Mouse (Mus musculus) cerebellum, adult 2 months (tissue): ENCODE data around the gene Mast4. TPM values are rescaled to one million over a fixed set of nuclear protein-coding genes. Genes with fewer than 3 reads are reported as not detected.

Experiments
- DNase-seq, 2 experiments: peaks; one replicate each; pipeline ENCODE4 v3.0.0; 2021
- H3K27ac ChIP-seq: fragments of 200-500 bp; 2 replicates; pipeline ENCODE4 v1.5.1; 2012; ENCODE audit warnings: low read length, control low read depth, inconsistent platforms; ENCODE audit not compliant: insufficient read depth
- H3K27me3 ChIP-seq: fragments of 200-500 bp; 2 replicates; pipeline ENCODE4 v1.6.1; 2012; ENCODE audit warnings: inconsistent platforms, mild to moderate bottlenecking, low read length, moderate library complexity; ENCODE audit not compliant: control insufficient read depth, insufficient read depth
- H3K4me1 ChIP-seq: fragments of 200-500 bp; 2 replicates; pipeline ENCODE4 v1.6.1; 2011; ENCODE audit warnings: low read length; ENCODE audit not compliant: control insufficient read depth, insufficient read depth
- H3K4me3 ChIP-seq: fragments of 200-500 bp; replicated peaks from 2 replicates; pipeline ENCODE3; 2011; ENCODE audit warnings: mild to moderate bottlenecking, low read depth, low read length, control low read depth; ENCODE audit not compliant: insufficient read depth
- CTCF ChIP-seq: fragments of 200-500 bp; IDR thresholded peaks from 2 replicates; pipeline ENCODE4 v1.5.1; 2011; ENCODE audit warnings: low read depth, mild to moderate bottlenecking, control low read depth, low read length, moderate library complexity, borderline replicate concordance; ENCODE audit not compliant: insufficient read depth
- POLR2A ChIP-seq: fragments of 200-500 bp; IDR thresholded peaks from 2 replicates; pipeline ENCODE4 v1.6.1; 2011; ENCODE audit warnings: low read length, control low read depth, borderline replicate concordance; ENCODE audit not compliant: insufficient read depth
- WGBS: fragments of 180-500 bp; shearing (Covaris S2); methylation state at CpG from one replicate; pipeline ENCODE4 v1.1.7; 2018; 5-methylcytosine and 5-hydroxymethylcytosine counted together
- polyA plus RNA-seq: library from polyadenylated mRNA; depleted of rRNA; stranded (reverse); fragments of >200 nt; gene quantifications from 2 replicates; pipeline ENCODE4 v1.2.3, GENCODE M21; 2012

Gene Mast4
- polyA plus RNA-seq, 1 experiment, result 21.2 TPM

DNA sequence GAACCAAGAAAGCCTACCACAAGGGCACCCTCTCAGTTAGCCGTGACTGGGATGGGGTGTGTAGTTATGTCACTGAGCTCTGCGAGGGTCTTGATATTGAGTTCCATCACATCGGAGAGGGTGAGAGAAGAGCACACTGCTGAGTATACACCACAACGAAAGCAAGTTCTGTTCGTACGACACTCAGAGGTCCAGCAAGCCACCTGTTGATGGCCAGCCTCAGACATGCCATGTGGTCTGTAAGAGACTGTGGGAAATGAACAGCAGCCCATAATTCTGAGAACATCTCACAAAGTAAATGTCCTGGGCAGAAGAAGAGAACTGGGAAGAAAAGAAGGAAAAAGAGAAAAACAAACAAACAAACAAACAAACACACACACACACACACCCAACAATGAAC, 255.5 kb downstream of the Mast4 start:
- H3K27ac ChIP-seq, result no peak overlapping the region
- H3K4me3 ChIP-seq, result no peak overlapping the region
- H3K4me1 ChIP-seq, result no peaks in the 10 kb centered on the region
- no peak for TF ChIP-seq POLR2A
- no peak for TF ChIP-seq CTCF
- no peak for DNase-seq
- 92% methylated on average over 6 of the region's 6 CpGs for WGBS
- no peaks in the 10 kb centered on the region for H3K27me3 ChIP-seq

GRCm38 (mm10) chr13:103073461-103073860, 260.8 kb downstream of the Mast4 start:
- Histone ChIP-seq H3K27me3 (no peaks in the 10 kb centered on the region), H3K4me1 (no peaks in the 10 kb centered on the region), H3K4me3 (no peak overlapping the region), H3K27ac (no peak overlapping the region)
- DNase-seq, result no peak
- TF ChIP-seq CTCF (no peak), POLR2A (no peak)
- 83% methylated on average over 4 of the region's 4 CpGs for WGBS

DNA sequence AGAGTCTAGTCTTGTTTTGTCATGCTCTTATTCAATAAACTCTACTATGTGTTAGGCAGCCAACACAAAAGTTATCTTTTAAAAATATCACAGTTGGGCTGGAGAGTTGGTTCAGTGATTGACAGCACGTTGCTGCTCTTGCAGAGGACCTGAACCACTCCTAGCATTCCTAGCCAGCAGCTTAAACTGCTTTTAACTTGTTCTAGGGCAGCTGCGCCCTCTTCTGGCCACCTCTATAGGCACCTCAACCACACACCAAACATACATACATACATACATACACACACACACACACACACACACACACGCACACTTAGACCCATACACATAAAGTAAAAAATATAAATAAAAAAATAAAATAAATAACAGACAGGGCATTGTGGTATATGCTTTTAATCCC, 262.5 kb downstream of the Mast4 start:
- TF ChIP-seq CTCF, result no peak
- TF ChIP-seq POLR2A, result no peak
- 77% methylated on average over 3 of the region's 3 CpGs for WGBS
- no peak overlapping the region for H3K4me3 ChIP-seq
- no peak for DNase-seq
- no peaks in the 10 kb centered on the region for H3K27me3 ChIP-seq
- no peaks in the 10 kb centered on the region for H3K4me1 ChIP-seq
- no peak overlapping the region for H3K27ac ChIP-seq

DNA sequence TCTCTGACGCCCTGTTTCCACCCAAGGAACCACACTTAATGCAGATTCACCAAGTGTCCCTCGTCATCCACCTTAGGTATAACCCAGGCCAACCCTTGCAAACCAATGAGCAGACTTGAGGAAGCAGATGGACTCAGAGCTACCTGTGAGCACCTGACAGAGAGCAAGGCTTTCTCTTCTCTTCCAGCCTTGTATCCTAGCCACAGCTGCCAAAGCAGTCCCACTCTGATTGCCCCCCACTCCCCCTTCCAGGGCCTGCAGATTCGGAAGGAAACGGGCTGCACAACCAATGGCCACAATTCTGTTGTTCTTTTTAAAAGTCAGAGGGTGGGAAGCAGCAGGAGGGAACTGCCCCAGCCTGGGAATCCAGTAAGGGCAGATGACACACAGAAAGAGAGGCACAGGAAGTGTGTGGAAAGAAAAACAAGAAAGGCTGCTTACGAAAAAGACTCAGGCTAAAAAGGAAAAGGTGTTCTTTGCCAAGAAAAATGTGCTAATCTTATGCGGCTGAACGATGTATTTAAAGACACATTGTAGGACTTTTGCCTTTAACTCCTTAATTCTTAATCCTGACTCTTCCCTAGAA, 266.6 kb downstream of the Mast4 start:
- no peak for DNase-seq
- no peaks in the 10 kb centered on the region for H3K27me3 ChIP-seq
- no peak overlapping the region for H3K27ac ChIP-seq
- TF ChIP-seq CTCF (no peak), POLR2A (no peak)
- H3K4me3 ChIP-seq, result no peak overlapping the region
- no peaks in the 10 kb centered on the region for H3K4me1 ChIP-seq
- WGBS, result 35% methylated on average over 7 of the region's 7 CpGs

GRCm38 (mm10) chr13:103065437-103065836, 268.9 kb downstream of the Mast4 start:
- no peak overlapping the region for H3K4me3 ChIP-seq
- 60% methylated on average over 7 of the region's 7 CpGs for WGBS

DNA sequence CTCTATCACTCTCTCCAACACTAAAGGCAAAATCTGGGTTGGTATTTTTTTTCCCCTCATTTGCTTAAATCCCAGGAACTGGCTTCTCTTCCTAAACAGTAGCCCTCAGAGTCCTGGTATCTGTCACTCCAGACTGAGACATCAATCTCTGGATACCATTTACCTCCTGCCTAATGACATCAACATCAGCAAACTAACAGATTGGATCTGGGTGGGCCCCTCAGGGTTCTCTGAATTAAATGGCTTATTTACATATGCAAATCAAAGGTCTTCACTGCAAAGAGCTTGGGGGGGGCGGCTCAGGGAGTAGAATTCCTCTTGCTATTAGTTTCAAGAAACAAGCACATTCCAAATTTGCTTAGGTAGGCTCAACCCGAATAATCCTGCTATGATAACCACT, 272.6 kb downstream of the Mast4 start:
- DNase-seq, result no peak
- no peak overlapping the region for H3K4me3 ChIP-seq
- WGBS, result 66% methylated on average over 2 of the region's 2 CpGs
- no peak overlapping the region for H3K27ac ChIP-seq
- TF ChIP-seq POLR2A, result no peak
- no peak for TF ChIP-seq CTCF
- H3K4me1 ChIP-seq, result no peaks in the 10 kb centered on the region
- H3K27me3 ChIP-seq, result no peaks in the 10 kb centered on the region

More at GRCm38 (mm10) chr13:103065437-103065836, 268.9 kb downstream of the Mast4 start:
- Histone ChIP-seq H3K4me1 (no peaks in the 10 kb centered on the region), H3K27ac (no peak overlapping the region), H3K27me3 (no peaks in the 10 kb centered on the region)
- no peak for DNase-seq
- no peak for TF ChIP-seq CTCF
- no peak for TF ChIP-seq POLR2A

GRCm38 (mm10) chr13:103059995-103060652, 274.2 kb downstream of the Mast4 start:
- no peaks in the 10 kb centered on the region for H3K4me1 ChIP-seq
- H3K27me3 ChIP-seq, result no peaks in the 10 kb centered on the region
- TF ChIP-seq CTCF (no peak), POLR2A (no peak)
- no peak overlapping the region for H3K27ac ChIP-seq
- no peak overlapping the region for H3K4me3 ChIP-seq
- 77% methylated on average over 11 of the region's 11 CpGs for WGBS
- no peak for DNase-seq

GRCm38 (mm10) chr13:103056451-103056850, 277.8 kb downstream of the Mast4 start:
- Histone ChIP-seq H3K27me3 (no peaks in the 10 kb centered on the region; the same call in 1 of the 2 replicates), H3K4me1 (no peaks in the 10 kb centered on the region), H3K27ac (no peak overlapping the region), H3K4me3 (no peak overlapping the region)
- 57% methylated on average over 10 of the region's 10 CpGs for WGBS
- no peak for DNase-seq
- TF ChIP-seq POLR2A (no peak), CTCF (no peak)
